ENCODE assay signal across 19 mouse cellular contexts in the genomic region with DNA sequence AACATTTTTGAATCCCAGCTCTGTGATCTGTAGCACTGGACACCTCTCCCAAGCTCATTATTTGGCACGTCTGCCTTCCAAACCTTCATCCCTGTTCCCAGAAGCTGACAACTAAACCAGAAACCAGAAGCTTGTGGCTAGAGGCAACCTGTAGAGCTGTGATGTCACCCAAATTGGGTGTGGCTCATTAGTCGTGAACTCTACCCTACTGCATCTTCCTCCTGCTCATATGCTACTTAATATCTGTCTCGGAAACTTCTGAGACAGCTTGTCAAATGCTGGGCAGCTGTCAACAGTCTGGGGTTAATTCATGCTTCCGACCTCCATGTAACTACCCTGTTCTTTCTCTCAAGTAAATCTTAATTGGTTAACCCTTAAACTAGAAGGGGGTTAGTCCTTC. TPM values are rescaled to one million over a fixed set of nuclear protein-coding genes. Genes with fewer than 3 reads are reported as not detected.
DNase-seq lines count a peak whose midpoint lies in the region; ATAC-seq and TF ChIP-seq lines count a peak whose summit lies in the region.
"Had no signal": no experiment of that assay in that cellular context is flagged by ENCODE, and none has a peak within 500 bp of the region (broad histone marks: within the 10 kb centered on the region; RNA-seq: fewer than 3 reads in every experiment).

No protein-coding gene starts in this region.

- TF ChIP-seq CTCF in gastrocnemius, adult 2 months (IDR thresholded peaks at IDR 0.05) = no peak

- H3K27ac ChIP-seq in gastrocnemius, adult 2 months = no peak overlapping the region
- H3K27ac ChIP-seq: embryonic facial prominence, embryonic 12.5 days; forebrain, embryonic 13.5 days; heart, embryonic 13.5 days; hindbrain, embryonic 15.5 days had no signal

- H3K4me3 ChIP-seq in gastrocnemius, adult 2 months = no peak overlapping the region
- H3K4me3 ChIP-seq: embryonic facial prominence, embryonic 12.5 days; forebrain, embryonic 13.5 days; heart, embryonic 13.5 days; hindbrain, embryonic 15.5 days had no signal

- ATAC-seq in inflammation-experienced regulatory T-cells, adult 6 months = peak; percentile 37
- ATAC-seq in neutrophil, adult 5-6 weeks (ENCODE audit: extremely low read depth, insufficient number of reproducible peaks, low FRiP score, poor library complexity, severe bottlenecking) = peak; percentile 21; the same call in 1 of the 2 replicates
- ATAC-seq: forebrain, embryonic 13.5 days; forebrain, postnatal 0 days had no signal

- intact Hi-C loops in gastrocnemius, adult 2 months (cut with DNase I) = loop anchor here (5.0 kb wide), 1 partner anchor 51 kb away; no protein-coding TSS in a partner anchor

- peak; percentile 67 for DNase-seq in CD4-positive, CD25-positive, alpha-beta regulatory T cell, adult 2 months (ENCODE audit: low read depth, low spot score)
- DNase-seq in gastrocnemius, adult 2 months = no peak
- DNase-seq in cerebellum, postnatal 4 days (ENCODE audit: low spot score in 2 of 2) = no peak
- no peak for DNase-seq in cerebellum, adult 8-10 months
- DNase-seq in spleen, postnatal 36 days (ENCODE audit: low spot score in 2 of 2) = no peak
- DNase-seq: adrenal gland, adult 8-10 months; adrenal gland, postnatal 36 days; cerebellum, adult 11 months; cerebellum, adult 9-11 months; embryo, embryonic 11 days; forebrain, postnatal 0 days; gastrocnemius, postnatal 36 days; heart, postnatal 36 days had no signal

RNA-seq across cellular contexts. Expression of a gene that starts 32.8 kb away (rescaled TPM):
- 10 to 100 TPM; 14.0 to 48.5 (median 47.5) TPM for polyA plus RNA-seq in inflammation-experienced regulatory T-cells, adult 6 months (2017; shearing (Covaris generic))
- 66.6 and 80.2 TPM in 2 replicates for total RNA-seq in neutrophil, adult 5-6 weeks (2017)
- total RNA-seq in gastrocnemius, adult 2 months (2021) = under 1 TPM; 0.46 to 0.59 TPM

Comparison
In these comparisons a context has a peak if more than half of its experiments do, and no peak if none do; other contexts are left out.
1. RNA of a gene that starts 32.8 kb away (total RNA-seq): 66.6 to 80.2 TPM in neutrophil, adult 5-6 weeks; 0.46 to 0.59 TPM in gastrocnemius, adult 2 months; every median in the first group is over 10 times any median in the second.